Mouse (Mus musculus) limb, embryonic 14.5 days (tissue): ENCODE results near the gene Nrxn3. TPM values are rescaled to one million over a fixed set of nuclear protein-coding genes. Genes with fewer than 3 reads are reported as not detected.

Source experiments
- ATAC-seq: fragments of 200-750 bp; cut with Nextera tagmentation; 2 replicates; pipeline ENCODE4 v1.8.0; 2017; ENCODE audit warnings: low read depth, moderate number of reproducible peaks, moderate TSS enrichment; ENCODE audit not compliant: low FRiP score
- DNase-seq: peaks from one replicate; pipeline ENCODE4 v3.0.0-alpha.2; 2015; ENCODE audit warnings: low spot score
- H3K27ac ChIP-seq: fragments of 300-500 bp; sonication (generic); replicated peaks from 2 replicates; pipeline ENCODE4 v1.5.1; 2014; ENCODE audit warnings: low read depth, mild to moderate bottlenecking, low read length, moderate library complexity, mixed read lengths
- H3K27me3 ChIP-seq: fragments of 300-500 bp; sonication (generic); 2 replicates; pipeline ENCODE4 v1.6.1; 2014; ENCODE audit warnings: low read length, mixed read lengths; ENCODE audit not compliant: control insufficient read depth, insufficient read depth
- H3K36me3 ChIP-seq: fragments of 300-500 bp; sonication (generic); 2 replicates; pipeline ENCODE4 v1.6.1; 2014; ENCODE audit warnings: mild to moderate bottlenecking, low read length, moderate library complexity, mixed read lengths; ENCODE audit not compliant: control insufficient read depth, insufficient read depth
- H3K4me1 ChIP-seq: fragments of 300-500 bp; sonication (generic); 2 replicates; pipeline ENCODE4 v1.6.1; 2014; ENCODE audit warnings: antibody characterized with exemption, low read length, mixed read lengths; ENCODE audit not compliant: control insufficient read depth, insufficient read depth
- H3K4me2 ChIP-seq: fragments of 300-500 bp; sonication (generic); replicated peaks from 2 replicates; pipeline ENCODE4 v1.6.1; 2014; ENCODE audit warnings: low read depth, mild to moderate bottlenecking, low read length, moderate library complexity; ENCODE audit not compliant: severe bottlenecking
- H3K4me3 ChIP-seq: fragments of 300-500 bp; sonication (generic); replicated peaks from 2 replicates; pipeline ENCODE4 v1.5.1; 2014; ENCODE audit warnings: low read length
- H3K9ac ChIP-seq: fragments of 300-500 bp; sonication (generic); 2 replicates; pipeline ENCODE4 v1.6.1; 2014; ENCODE audit warnings: mild to moderate bottlenecking, low read depth, low read length, moderate library complexity; ENCODE audit not compliant: severe bottlenecking
- H3K9me3 ChIP-seq: fragments of 300-500 bp; sonication (generic); 2 replicates; pipeline ENCODE4 v1.6.1; 2016; ENCODE audit warnings: low read length; ENCODE audit not compliant: control insufficient read depth
- POLR2A ChIP-seq: fragments of 200-500 bp; IDR thresholded peaks from 2 replicates; pipeline ENCODE4 v1.8.0; 2012; ENCODE audit warnings: inconsistent platforms, mild to moderate bottlenecking, moderate library complexity, borderline replicate concordance; ENCODE audit not compliant: insufficient read depth, insufficient read length; ENCODE audit errors: extremely low read depth
- WGBS: fragments of 180-500 bp; shearing (Covaris S2); extraction: QIAGEN DNeasy Blood & Tissue Kit; methylation state at CpG from one replicate; pipeline ENCODE4 v1.1.7; 2014; 5-methylcytosine and 5-hydroxymethylcytosine counted together
- polyA plus RNA-seq, 2 experiments: library from polyadenylated mRNA; depleted of rRNA in 1 of 2; stranded (reverse) in 1 of 2; unstranded in 1 of 2; fragments of >200 nt; fragmentation: Nextera tagmentation in 1 of 2; extraction: Ambion mirVana in 1 of 2; gene quantifications; 2 replicates each; pipeline versions ENCODE4 v1.2.1 to v1.2.3; 2012 to 2014

The Nrxn3 gene
- polyA plus RNA-seq, 2 experiments = 0.74 to 1.4 TPM

DNA sequence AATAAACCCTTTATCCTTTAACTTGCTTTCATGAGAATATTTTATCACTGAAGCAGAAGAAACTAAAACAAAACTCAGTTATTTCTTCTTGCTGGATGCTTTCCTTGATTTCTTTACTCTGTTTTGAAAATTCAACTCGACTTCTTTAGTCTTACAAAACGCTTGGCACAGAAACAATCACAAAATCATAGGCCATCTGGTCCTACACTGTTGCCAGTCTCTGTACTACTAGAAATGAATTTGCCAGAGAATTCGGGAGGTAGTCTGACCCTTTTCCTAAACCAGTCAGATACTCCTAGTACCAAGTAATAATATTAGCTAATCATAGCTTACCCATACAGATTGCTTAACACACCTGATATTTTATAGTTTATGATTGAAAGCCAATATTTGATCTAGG is 1066.1 kb downstream of the Nrxn3 start:
- no peaks in the 10 kb centered on the region for H3K36me3 ChIP-seq
- no peak overlapping the region for H3K9ac ChIP-seq
- H3K27ac ChIP-seq = no peak overlapping the region
- DNase-seq (no peak), ATAC-seq (no peak)
- no peaks in the 10 kb centered on the region for H3K27me3 ChIP-seq
- no peaks in the 10 kb centered on the region for H3K4me1 ChIP-seq
- H3K4me3 ChIP-seq = no peak overlapping the region
- no peak overlapping the region for H3K4me2 ChIP-seq
- H3K9me3 ChIP-seq = no peaks in the 10 kb centered on the region
- no peak for TF ChIP-seq POLR2A
- 79% methylated on average over 3 of the region's 3 CpGs for WGBS

GRCm38 (mm10) chr12:89789981-89790380 is 1067.3 kb downstream of the Nrxn3 start:
- no peaks in the 10 kb centered on the region for H3K9me3 ChIP-seq
- no peaks in the 10 kb centered on the region for H3K36me3 ChIP-seq
- H3K4me1 ChIP-seq = no peaks in the 10 kb centered on the region
- no peak for TF ChIP-seq POLR2A
- ATAC-seq (no peak), DNase-seq (no peak)
- H3K9ac ChIP-seq = no peak overlapping the region
- WGBS = 86% methylated on average over 1 of the region's 1 CpGs
- H3K4me3 ChIP-seq = no peak overlapping the region
- no peak overlapping the region for H3K4me2 ChIP-seq
- no peaks in the 10 kb centered on the region for H3K27me3 ChIP-seq
- H3K27ac ChIP-seq = no peak overlapping the region

- no peak overlapping the region for H3K9ac ChIP-seq
- H3K27ac ChIP-seq = no peak overlapping the region
- no peak overlapping the region for H3K4me2 ChIP-seq
- no peaks in the 10 kb centered on the region for H3K4me1 ChIP-seq
- DNase-seq = no peak
- WGBS = 75% methylated on average over 3 of the region's 3 CpGs
- H3K9me3 ChIP-seq = no peaks in the 10 kb centered on the region
- no peak overlapping the region for H3K4me3 ChIP-seq
- ATAC-seq = no peak
- TF ChIP-seq POLR2A = no peak
- H3K27me3 ChIP-seq = no peaks in the 10 kb centered on the region
- no peaks in the 10 kb centered on the region for H3K36me3 ChIP-seq
Observed at GRCm38 (mm10) chr12:89791829-89792228, 1069.2 kb downstream of the Nrxn3 start.

- WGBS = 91% methylated on average over 6 of the region's 6 CpGs
Observed at GRCm38 (mm10) chr12:89794741-89795140, 1072.1 kb downstream of the Nrxn3 start.

GRCm38 (mm10) chr12:89808217-89808616 is 1085.5 kb downstream of the Nrxn3 start:
- WGBS = 60% methylated on average over 3 of the region's 3 CpGs
- no peak for TF ChIP-seq POLR2A
- no peak overlapping the region for H3K4me3 ChIP-seq
- H3K27ac ChIP-seq = no peak overlapping the region
- no peaks in the 10 kb centered on the region for H3K9me3 ChIP-seq
- no peak overlapping the region for H3K4me2 ChIP-seq
- ATAC-seq (no peak), DNase-seq (no peak)
- H3K4me1 ChIP-seq = 0 out of 2 replicates have a peak, but pooled peaks cover 3% of the 10 kb centered on the region
- no peaks in the 10 kb centered on the region for H3K36me3 ChIP-seq
- no peak overlapping the region for H3K9ac ChIP-seq
- peaks cover 1% of the 10 kb centered on the region; the same call in 1 of the 2 replicates for H3K27me3 ChIP-seq

More at GRCm38 (mm10) chr12:89794741-89795140, 1072.1 kb downstream of the Nrxn3 start:
- no peaks in the 10 kb centered on the region for H3K27me3 ChIP-seq
- no peaks in the 10 kb centered on the region for H3K9me3 ChIP-seq
- no peak for TF ChIP-seq POLR2A
- H3K4me1 ChIP-seq = no peaks in the 10 kb centered on the region
- H3K27ac ChIP-seq = no peak overlapping the region
- DNase-seq (no peak), ATAC-seq (no peak)
- H3K9ac ChIP-seq = no peak overlapping the region
- H3K4me3 ChIP-seq = no peak overlapping the region
- no peak overlapping the region for H3K4me2 ChIP-seq
- H3K36me3 ChIP-seq = no peaks in the 10 kb centered on the region

GRCm38 (mm10) chr12:89810146-89810545 is 1087.5 kb downstream of the Nrxn3 start:
- Histone ChIP-seq H3K36me3 (no peaks in the 10 kb centered on the region), H3K4me3 (no peak overlapping the region), H3K9me3 (0 out of 2 replicates have a peak, but pooled peaks cover 2% of the 10 kb centered on the region), H3K4me2 (no peak overlapping the region), H3K9ac (no peak overlapping the region), H3K4me1 (0 out of 2 replicates have a peak, but pooled peaks cover 7% of the 10 kb centered on the region), H3K27me3 (peaks cover 8% of the 10 kb centered on the region; the same call in 1 of the 2 replicates), H3K27ac (no peak overlapping the region)
- TF ChIP-seq POLR2A = no peak
- no peak for DNase-seq
- no peak for ATAC-seq
- 88% methylated on average over 5 of the region's 5 CpGs for WGBS
